8 mouse cellular contexts compared by ENCODE assay signal in the genomic region with DNA sequence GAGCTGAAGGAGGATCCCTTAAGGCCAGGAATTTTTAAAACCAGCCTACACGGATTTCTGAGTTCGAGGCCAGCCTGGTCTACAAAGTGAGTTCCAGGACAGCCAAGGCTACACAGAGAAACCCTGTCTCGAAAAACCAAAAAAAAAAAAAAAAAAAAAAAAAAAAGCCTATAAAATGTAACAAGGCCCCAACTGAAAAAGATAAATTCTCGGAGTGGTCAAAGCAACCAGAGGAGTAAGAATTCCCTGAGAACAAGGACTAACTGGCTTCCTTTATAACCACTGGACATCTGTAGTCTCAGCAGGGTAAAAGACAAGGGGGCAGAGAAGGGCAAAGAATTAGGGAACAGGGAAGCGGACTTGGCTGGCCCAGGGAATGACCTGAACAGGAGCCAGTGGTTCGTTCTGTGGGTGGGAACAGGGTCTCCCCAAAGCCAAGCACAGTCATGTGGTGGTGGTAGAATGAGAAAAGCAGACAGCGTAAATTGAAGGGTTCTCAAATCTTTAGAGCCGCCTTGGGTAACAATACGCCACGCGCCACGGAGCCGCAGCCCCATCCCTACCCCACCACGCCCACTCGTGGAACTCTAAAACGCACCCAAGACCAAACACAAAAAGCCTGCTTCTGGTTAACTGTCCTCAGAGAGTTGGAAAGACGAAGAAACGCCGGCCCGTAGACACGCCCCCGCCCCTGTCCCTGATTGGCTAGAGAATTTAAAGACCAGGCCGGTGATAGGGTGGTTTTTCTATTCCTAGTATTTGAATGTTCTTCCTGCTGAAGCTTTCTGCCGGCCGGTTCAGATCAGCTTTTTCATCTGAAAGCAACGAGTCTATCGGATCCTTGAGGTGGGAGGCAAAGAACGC. TPM values are rescaled to one million over a fixed set of nuclear protein-coding genes. Genes with fewer than 3 reads are reported as not detected.
DNase-seq lines count a peak whose midpoint lies in the region; ATAC-seq lines count a peak whose summit lies in the region.

A gene (plus strand): TSS at position 755 of the 864 bp plus-strand sequence.

- H3K4me3 ChIP-seq in heart, embryonic 14.5 days (ENCODE audit: control insufficient read depth in 1 of 2, insufficient read depth in 1 of 2, low read depth in 1 of 2, low read length in 2 of 2): peak within 1 kb of the TSS; percentile 61 to 71
- H3K4me3 ChIP-seq in neural tube, embryonic 14.5 days (ENCODE audit: low read depth, low read length): peak within 1 kb of the TSS; percentile 41

- 0 out of 2 replicates have a peak, but pooled peaks have one; percentile 52 for ATAC-seq in heart, embryonic 14.5 days (ENCODE audit: insufficient number of reproducible peaks, insufficient read depth, low FRiP score, low read depth)
- peak; percentile 89 for ATAC-seq in neural tube, embryonic 14.5 days (ENCODE audit: low read depth)

- peaks cover 18% of the 10 kb centered on the region for H3K36me3 ChIP-seq in heart, embryonic 14.5 days (ENCODE audit: control insufficient read depth, insufficient read depth, low read length)
- no peaks in the 10 kb centered on the region for H3K36me3 ChIP-seq in neural tube, embryonic 14.5 days (ENCODE audit: control insufficient read depth, insufficient read depth, low read length)

- peaks cover 11 to 20% of the 10 kb centered on the region in 2 experiments; a peak in 3 of 4 replicates for H3K4me1 ChIP-seq in heart, embryonic 14.5 days (ENCODE audit: control insufficient read depth in 2 of 2, insufficient read depth in 2 of 2, low read length in 2 of 2)
- H3K4me1 ChIP-seq in neural tube, embryonic 14.5 days (ENCODE audit: control insufficient read depth, insufficient read depth, low read length): peaks cover 12% of the 10 kb centered on the region

- H3K9me3 ChIP-seq in heart, embryonic 14.5 days (ENCODE audit: control insufficient read depth, low read length): no peaks in the 10 kb centered on the region
- H3K9me3 ChIP-seq in neural tube, embryonic 14.5 days (ENCODE audit: control insufficient read depth, low read length): no peaks in the 10 kb centered on the region

- peak within 1 kb of the TSS; percentile 18 to 66 for H3K27ac ChIP-seq in heart, embryonic 14.5 days (replicated peaks in 1 of 2; ENCODE audit: control insufficient read depth in 1 of 2, insufficient read depth in 1 of 2, low read depth in 2 of 2, low read length in 2 of 2)
- no peak within 1 kb of the TSS for H3K27ac ChIP-seq in neural tube, embryonic 14.5 days (ENCODE audit: low read depth, low read length)

- peak within 1 kb of the TSS; percentile 96 for H3K4me2 ChIP-seq in heart, embryonic 14.5 days (ENCODE audit: low read length)
- H3K4me2 ChIP-seq in neural tube, embryonic 14.5 days (ENCODE audit: low read depth, low read length): peak within 1 kb of the TSS; percentile 98

- peak within 1 kb of the TSS; percentile 79 for H3K9ac ChIP-seq in heart, embryonic 14.5 days (ENCODE audit: low read length)
- H3K9ac ChIP-seq in neural tube, embryonic 14.5 days (replicated peaks; ENCODE audit: low read depth, low read length): peak within 1 kb of the TSS; percentile 53

- no peaks in the 10 kb centered on the region for H3K27me3 ChIP-seq in heart, embryonic 14.5 days (ENCODE audit: control insufficient read depth, insufficient read depth, low read length)
- H3K27me3 ChIP-seq in neural tube, embryonic 14.5 days (ENCODE audit: control insufficient read depth, insufficient read depth, low read length): no peaks in the 10 kb centered on the region

- 8% methylated on average over 27 of the region's 28 CpGs for WGBS in heart, embryonic 14.5 days
- 11% methylated on average over 28 of the region's 28 CpGs for WGBS in neural tube, embryonic 14.5 days

- DNase-seq in CD4-positive helper T cell, adult 2 months (ENCODE audit: low read depth, low spot score): peak; percentile 84
- DNase-seq in adrenal gland, postnatal 14 days: peak; percentile 93
- peak; percentile 69 for DNase-seq in fibroblast of lung, adult 2 months (ENCODE audit: low read depth)
- DNase-seq in kidney, postnatal 10 days: peak; percentile 90
- peak; percentile 83 to 84 for DNase-seq in lung, adult 18-20 months
- DNase-seq in testis, postnatal 14 days (ENCODE audit: low spot score): peak; percentile 85

RNA-seq across cellular contexts. Expression of the gene that starts here (rescaled TPM):
- total RNA-seq in adrenal gland, postnatal 14 days (2021): 1.7 and 2.9 TPM in 2 replicates
- 8.7 and 9.2 TPM in 2 replicates for polyA plus RNA-seq in heart, embryonic 14.5 days (2014; fragmentation: Nextera tagmentation; extraction: Ambion mirVana)
- polyA plus RNA-seq in neural tube, embryonic 14.5 days (2014; fragmentation: Nextera tagmentation; extraction: Ambion mirVana): 0.75 and 1.0 TPM in 2 replicates
